Mouse (Mus musculus) adipocyte (in vitro differentiated cells): ENCODE measurements around the gene Irf3.

Experiments
- DNase-seq: peaks from one replicate; pipeline ENCODE4 v3.0.0-alpha.2; 2016; ENCODE audit warnings: low spot score

Irf3 gene

DNA sequence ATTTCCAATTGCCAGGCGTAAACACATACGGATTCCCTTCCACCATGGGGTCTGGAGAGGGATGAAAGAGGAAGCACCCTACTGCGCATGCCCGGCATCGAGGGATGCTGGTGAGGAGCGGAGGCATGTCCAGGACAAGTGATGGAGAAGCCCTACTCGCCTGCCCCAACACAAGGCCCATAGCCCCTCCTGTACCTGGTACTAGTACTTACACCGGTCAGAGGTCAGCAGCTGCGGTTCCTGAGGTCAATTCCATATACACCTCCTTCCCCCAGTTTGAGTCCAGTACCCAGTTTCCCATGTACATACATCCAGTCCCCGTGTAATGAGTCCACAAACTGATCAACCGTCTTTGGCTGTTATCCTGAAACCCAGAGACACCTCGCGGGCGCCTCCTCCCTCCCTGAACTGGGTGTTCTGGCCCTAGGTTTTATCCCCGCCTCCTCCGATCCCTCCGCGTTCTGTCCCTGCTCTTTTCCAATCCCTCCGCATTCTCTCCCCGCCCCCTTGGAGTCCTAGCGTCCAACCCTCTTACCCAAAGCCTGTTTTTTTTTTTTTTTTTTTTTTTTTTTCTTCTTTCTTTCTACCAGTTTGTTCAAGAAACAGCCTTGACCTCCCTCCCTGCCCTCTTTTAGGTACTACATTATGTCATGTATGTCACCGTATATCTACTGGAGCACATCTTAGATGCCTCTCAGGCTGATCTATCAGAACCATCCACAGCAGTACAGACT is 22.9 kb upstream of the Irf3 start, which contains the start of gene Cpt1c:
Cpt1c (minus strand) TSS at position 469 of the 734 bp plus-strand sequence.
- DNase-seq: peak; percentile 65

DNA sequence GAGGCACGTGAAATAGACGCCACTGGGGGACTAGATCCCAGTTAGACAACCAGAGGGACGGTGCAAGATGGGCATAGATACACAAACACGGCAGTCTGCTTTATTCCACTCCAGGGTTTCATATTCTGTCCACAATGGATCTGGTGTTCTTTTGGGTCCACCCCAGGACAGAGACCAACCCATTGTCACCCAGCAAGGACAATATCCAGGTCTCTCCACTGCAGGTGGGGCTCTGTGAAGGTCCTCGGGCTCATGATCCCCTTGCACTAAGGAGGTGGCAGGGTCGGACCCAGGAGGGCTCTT is 22.4 kb upstream of the Irf3 start:
- no peak for DNase-seq

DNA sequence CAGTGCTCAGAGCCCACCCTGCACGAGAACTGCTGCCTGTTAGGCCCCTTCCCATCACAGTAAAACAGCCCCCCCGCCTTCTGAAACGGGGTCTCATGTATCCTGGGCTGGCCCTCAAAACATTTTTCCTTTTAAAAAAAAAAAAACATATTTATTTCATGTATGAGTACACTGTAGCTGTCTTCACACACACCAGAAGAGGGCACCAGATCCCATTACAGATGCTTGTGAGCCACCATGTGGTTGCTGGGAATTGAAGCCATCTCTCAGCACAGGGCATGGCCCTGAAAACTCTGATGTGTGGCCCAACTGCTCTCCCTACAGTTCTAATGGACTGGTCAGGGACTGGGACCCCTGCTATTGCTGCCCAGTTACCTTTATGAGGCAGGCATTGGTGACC is 19.1 kb upstream of the Irf3 start:
- no peak for DNase-seq

DNA sequence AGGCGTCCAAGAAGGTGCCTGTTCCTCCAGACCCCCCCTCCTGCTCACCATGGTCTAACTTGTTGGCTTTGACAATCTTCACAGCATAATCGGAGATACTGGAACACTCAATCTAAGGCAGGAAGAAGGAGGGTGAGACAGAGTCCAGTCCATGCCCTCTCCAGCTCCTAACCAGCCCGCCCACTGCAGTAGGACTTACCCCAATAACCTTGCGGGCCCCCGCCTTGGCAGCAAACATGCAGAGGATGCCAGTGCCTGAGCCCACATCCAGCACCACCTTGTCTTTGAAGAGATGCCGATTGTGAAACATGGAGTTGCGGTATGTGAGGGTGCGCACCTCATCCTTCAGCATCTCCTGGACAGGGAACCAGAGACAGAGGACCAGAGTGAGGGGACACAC is 15.9 kb upstream of the Irf3 start:
- DNase-seq: no peak

DNA sequence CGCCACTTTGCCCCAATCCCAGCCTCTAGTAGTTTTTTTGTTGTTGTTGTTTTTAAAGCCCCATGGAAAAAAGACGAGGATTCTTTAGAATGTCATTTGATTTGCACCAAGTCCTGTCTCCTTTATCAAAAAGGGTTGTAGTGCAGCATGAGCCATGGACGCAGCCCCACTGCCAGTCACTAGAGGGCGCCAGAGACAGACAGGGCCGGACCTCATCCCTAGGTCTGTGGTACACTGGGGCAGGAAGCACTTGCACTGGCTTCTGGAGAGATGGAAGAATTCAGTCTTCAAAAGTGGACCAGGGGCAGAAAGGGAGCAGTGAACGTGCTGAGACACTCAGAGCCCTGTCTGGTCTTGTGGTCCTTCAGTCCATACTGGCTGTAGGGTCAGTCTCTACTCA is 14.4 kb upstream of the Irf3 start:
- DNase-seq: peak; percentile 82

DNA sequence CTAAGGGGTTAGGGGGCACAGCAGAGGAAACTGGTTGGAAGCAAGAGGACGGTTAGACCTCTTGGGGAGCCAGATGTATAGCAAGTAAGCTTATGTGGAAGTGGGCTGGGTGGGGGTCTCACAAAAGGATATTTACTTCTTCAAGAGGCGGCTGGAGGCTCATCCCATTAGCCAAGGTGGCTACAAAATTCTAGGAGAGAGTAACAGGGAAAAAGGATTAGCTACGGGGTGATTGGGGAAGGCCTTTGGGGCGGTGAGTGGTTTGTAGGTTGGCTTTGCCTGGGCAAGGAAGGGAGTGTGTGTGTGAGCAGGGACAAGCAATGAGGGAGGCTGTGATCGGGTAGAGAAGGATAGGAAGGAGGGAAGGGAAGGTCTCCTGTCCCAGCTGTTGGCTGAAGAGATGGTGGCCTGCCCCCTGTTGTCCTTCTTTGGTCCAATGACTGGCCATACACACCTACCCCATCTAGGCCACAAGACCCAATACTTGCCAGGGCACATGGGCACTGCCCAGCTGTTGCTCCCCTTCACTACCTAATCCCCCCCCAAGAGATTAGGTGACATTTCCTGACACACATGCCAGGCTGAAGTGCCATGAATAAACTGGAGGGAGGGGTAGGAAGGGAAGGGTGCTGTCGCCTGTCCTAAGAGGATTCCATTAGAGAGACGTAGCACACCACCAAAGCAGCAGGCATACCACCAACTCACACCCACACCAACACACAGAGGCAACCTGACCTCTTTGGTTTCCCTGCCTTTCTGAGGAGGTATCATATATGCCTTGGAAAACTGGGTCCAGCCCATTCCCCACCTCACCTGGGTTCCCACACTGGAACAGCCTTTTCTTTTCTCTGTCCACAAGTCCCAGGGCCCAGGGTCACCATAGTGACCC is 13.3 kb upstream of the Irf3 start:
- DNase-seq: no peak

DNA sequence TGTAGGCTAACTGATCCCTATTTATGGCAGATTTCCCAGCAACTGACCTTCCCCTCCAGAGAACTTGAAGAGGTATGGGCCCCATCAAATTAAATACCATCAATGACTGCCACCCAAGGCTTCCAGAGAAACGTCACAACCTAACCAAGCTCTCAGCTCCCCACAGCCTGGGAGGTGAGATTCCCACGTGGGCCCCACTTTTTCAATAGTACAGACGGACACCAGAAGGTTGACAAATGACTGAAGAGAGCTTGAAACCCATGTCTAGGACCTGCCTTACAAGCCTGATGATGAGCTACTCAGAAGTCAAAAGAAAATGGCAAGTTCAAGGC is 12.6 kb upstream of the Irf3 start:
- no peak for DNase-seq

DNA sequence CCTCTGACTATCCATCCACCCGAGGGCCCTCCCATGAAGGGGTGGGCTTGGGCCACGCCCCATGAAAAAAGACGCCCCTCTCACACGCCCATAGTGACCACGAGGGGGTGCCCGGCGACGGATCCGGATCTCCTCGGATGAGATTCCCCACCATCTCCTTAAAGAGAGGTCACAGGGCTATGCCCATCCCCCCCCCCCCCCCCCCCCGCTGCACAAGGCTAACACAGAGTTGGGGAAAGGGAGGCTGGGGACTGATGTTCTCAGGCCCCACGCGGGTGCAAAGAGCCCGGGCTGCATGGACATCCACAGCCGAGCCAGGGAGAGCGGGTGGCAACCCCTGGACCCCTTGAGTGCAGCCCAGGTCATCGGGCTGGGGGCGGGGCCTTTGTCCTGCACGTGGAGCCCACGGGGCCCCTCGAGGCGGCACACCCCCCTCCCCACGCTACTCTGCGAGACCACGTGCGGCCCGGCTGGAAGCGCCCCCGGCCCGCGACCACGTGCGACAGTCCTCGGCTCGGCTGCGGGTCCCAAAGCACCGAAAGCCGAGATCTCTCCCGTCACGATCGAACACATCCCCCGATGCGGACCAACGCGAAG is 11.8 kb upstream of the Irf3 start:
- DNase-seq: peak; percentile 47

DNA sequence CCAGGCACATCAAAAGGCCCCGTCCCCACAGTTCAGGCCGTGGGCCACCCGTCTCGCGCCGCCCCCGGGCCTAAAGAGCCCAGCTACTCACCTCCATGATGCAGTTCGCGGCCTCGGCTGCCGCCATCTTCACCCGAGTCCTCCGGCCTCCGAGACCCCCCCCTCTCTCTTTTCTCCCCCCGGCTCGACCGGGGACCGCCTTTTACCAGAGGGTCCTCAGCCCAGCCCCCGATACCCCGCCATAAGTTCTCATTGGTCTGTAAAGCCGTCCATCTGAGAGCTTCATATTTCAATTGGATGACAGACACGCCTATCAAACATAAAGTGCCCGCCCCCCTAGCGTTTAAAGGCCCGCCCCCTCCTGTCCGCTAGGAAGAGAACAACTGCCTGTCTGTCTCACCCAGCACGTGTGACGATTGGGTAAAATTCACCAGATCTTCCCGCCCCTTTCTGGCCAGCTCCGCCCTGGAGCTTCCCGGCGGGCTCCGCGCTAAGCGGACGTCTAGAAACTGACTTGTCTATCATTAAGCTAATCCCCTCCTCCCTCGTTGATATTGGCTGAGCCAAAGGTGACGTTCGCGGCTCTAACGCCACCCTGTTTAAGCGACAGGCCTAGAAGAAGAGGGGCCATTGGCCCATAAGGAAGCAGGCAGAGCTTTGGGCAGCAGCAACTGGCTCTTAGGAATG is 11.1 kb upstream of the Irf3 start, which contains the start of gene Prmt1:
Prmt1 (minus strand) TSS at position 377 of the 687 bp plus-strand sequence.
- DNase-seq: peak; percentile 98

DNA sequence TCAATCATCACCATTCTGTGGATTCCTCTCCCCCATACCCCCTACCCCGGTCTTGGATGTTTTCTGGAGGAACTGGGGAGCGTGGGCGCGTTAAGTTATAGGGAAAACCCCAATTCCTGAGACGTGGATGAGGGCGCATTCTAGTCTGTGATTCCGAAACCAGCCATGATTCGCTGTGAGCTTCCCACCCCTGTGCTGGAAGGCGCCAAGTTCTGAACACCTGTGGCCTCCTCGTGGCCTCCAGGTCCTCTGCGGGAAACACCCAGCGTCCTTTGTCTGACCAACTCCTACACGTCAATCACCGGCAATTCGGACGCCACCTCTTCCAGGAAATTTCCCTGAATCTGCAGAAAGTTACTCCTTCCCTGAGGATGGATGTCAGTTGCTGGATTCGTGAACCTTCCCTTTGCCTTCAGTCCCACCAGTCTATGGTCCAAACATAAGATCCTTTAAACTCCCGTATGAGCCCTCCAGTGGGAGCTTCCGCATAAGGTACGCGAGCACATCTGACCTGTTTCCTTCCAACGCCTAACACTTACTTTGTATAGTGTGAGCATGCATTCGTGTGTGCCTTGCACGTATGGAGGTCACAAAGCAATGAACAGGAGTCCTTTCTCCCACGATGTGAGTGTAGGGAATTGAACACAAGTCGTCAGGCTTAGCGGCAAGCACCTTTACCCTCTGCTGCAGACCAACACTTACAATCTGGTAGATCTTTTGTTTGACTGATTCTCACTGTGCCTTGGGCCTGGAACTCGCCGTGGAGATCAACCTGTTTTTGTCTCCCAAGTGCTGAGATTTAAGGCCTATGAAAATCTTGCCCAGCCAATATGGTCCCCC is 10.3 kb upstream of the Irf3 start:
- no peak for DNase-seq

DNA sequence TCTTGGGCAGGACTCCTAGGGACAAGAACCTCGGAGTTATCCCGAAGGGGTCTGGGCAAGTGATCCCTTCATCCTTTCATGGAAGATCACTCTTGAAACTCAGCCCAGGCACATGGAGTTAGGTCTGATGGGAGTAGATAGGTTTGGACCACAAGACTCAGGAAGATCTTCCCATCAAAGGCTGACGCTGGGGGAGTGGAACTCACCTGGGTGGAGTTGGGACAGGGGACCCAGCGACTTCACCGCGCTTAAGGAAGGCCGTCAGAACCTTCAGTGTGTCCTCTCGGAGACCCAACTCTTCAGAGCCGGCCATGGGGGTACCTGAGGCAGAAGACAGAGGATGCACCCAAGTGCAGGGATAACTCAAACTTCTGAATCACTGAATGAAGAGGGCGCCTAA is 776 bp upstream of the Irf3 start:
- DNase-seq: no peak

DNA sequence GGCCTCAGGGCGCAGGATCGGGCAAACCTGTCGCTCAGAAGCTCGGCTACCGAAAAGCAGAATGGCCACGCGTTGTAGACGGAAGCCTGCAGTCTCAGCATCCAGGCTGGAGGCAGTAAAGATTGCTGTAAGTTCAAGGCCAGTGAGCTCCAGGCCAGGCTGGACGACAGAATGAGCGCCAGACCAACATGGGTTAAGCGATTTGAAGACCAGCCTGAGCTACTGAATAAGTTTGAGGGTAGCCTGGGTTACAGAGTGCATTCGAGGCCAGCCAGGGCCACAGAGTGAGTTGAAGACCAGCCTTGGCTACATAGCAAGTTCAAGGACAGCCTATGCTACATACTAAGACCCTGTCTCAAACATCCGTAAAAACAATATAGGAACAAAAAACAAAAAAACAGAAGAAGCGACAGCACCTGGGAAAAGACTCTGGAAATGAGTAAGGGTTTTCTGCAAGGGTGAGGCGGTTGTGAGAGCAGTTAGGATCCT is 536 bp downstream of the Irf3 start:
- DNase-seq: no peak

DNA sequence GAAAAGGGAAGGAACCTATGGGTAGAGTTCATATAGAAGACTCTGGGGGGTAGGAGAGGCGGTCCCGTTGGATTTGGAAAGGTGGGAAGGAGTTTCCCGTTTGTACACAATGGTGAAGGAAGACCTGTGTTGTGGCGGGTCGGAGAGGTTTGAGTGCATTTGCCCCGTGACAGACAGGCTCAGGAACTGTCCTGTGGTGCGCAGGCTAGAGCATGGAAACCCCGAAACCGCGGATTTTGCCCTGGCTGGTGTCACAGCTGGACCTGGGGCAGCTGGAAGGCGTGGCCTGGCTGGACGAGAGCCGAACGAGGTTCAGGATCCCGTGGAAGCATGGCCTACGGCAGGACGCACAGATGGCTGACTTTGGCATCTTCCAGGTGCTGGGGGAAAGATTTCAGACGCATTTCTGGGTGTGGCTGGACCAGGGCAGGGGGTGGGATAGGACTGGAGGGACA is 1.1 kb downstream of the Irf3 start, which contains the start of gene Bcl2l12:
Bcl2l12 (minus strand) TSS at position 212 of the 455 bp plus-strand sequence.
- DNase-seq: peak; percentile 65

DNA sequence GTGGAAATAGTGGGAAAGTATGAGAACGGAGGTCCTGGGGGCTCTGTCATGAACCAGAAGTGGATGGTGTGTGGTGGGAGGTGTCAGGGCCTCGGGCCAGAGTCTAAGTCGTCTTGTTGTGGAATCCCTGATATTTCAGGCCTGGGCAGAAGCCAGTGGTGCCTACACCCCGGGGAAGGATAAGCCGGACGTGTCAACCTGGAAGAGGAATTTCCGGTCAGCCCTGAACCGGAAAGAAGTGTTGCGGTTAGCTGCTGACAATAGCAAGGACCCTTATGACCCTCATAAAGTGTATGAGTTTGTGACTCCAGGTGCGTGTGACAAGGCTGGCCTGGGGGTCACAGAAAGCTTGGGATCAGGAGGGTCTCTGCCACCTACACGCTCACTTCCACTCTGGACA is 2.3 kb downstream of the Irf3 start:
- DNase-seq: no peak

DNA sequence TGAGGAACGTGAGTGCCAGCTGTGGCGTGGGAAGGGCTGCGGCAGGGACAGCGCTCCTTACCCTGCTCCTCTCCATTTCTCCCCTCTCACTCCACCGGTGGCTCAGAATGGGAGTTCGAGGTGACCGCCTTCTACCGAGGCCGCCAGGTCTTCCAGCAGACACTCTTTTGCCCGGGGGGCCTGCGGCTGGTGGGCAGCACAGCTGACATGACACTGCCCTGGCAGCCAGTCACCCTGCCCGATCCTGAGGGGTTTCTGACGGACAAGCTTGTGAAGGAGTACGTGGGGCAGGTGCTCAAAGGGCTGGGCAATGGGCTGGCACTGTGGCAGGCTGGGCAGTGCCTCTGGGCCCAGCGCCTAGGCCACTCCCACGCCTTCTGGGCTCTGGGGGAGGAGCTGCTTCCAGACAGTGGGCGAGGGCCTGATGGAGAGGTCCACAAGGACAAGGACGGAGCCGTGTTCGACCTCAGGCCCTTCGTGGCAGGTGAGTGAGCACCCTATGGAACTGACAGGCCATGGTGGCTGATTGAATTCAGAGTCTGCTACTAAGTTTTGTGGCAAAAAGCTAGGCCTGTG is 3.2 kb downstream of the Irf3 start:
- DNase-seq: no peak

DNA sequence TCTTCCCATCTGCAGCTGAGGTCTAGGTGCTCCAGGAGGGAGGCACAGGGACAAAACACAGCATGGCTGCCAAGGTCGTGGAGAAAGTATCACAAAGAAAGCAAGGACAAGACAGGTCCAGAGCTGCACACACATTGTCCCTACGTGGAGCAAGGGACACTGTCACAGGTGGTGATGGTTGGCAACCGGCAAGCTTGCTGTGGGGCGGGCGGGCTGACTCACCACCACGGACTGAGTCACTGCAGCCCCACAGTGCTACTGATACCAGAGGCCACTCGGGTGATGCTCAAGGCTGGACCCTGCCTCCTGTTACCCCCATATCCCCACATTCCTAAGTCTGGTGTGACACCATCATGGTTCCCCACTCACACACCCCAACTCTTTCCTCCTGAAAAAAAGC is 5.0 kb downstream of the Irf3 start:
- DNase-seq: no peak

DNA sequence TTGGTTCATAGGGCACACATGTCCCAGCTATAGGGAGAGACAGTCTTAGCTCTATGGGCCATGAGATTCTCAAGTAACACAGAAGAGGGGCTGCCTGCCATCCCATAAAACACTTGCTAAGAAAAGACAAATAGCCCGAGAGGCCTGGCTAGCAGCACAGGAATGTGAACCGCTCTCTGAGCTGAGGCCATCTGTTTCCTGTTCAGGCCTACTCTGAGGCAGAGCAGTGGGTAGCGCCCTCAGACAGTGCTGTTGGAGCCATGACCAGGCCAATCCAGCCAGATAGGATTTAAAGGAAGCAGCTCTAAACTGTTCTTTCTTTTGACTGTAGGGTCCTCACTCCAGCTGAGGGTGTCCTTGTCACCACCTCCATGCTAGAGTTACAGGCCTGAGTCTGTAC is 7.1 kb downstream of the Irf3 start:
- no peak for DNase-seq

DNA sequence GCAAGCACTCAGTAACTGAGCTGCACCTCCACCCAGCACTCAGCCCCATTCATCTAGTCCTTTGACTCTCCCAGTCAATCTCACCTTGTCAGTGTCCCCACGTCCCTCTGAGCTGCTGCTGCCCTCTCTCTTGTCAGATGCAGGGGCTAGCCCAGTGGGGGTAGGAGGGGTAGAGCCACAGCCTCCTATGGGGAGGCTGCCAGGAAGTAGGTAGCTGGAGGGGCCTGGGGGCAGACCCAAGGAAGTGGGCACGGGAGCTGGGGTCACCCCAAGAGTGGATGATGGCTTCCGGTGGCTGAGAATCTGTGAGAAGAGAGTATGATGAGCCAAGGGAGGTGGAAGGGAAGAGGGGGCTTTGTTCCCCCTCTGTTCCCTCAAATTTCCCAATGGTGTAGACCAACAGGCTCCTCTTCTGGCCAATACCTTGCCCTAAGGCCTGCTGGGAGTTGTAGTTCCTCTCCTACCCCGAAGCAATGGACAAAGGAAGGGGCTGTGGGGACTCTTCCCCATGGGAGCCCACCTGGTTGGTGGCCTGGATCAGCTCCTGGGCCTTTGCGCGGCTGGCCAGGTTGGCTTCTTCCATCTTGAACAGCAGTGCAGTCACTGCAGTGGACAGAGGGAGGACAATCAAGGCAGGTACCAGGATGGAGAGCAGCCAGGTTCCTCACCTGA is 8.0 kb downstream of the Irf3 start:
- no peak for DNase-seq

DNA sequence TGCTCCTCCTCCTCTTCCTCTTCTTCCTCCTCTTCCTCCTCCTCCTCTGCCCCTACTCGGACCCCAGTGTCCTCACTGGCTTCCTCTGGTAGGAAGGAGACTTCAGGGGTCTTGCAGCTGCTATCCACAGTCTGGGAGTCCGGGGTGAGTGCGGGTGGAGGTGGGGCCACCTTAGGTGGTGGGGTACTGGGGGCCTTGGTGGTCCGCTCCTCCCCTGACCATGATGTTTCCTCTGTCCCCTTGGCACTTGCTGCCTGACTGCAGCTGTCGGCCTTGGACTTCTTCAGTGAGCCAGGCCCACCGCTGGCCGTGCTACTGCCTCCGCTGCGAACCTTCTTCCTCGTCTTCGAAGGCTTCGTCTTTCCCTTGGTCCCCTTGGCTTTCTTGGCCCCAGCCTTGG is 9.1 kb downstream of the Irf3 start:
- no peak for DNase-seq

DNA sequence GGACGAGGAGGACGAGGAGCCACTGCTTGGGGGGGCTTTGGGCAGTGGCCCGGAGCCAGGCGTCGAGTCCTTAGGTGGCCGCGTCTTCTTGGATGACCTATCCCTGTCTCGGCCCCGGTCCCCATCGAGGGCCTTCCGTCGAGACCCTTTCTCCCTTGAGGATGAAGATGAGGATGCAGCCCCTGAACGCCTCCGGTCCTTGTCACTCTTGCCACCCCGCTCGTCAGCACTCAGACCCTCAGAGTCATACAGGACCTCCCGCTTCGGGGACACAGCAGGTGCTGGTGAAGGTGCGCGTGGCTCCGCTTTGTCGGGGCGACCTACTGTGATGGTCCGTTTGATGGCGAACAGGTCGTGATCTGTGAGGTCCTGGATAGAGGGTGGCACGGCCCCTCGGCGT is 9.7 kb downstream of the Irf3 start:
- DNase-seq: no peak
